Mouse (Mus musculus) macrophage (primary cell): Measurements from ENCODE around the gene Tpi1. TPM values are rescaled to one million over a fixed set of nuclear protein-coding genes. Genes with fewer than 3 reads are reported as not detected.
"Not testable (repeated sequence)": the region's sequence is repeated elsewhere in the genome, so short reads cannot be mapped to it uniquely, and the experiment has no call there.

Experiments
- H3K27ac ChIP-seq: fragments of 350-480 bp; formaldehyde crosslinking; 2 replicates; pipeline ENCODE4 v1.9.0; 2021
- H3K36me3 ChIP-seq: fragments of 350-480 bp; formaldehyde crosslinking; 2 replicates; pipeline ENCODE4 v1.9.0; 2021; ENCODE audit errors: inconsistent target
- H3K4me3 ChIP-seq: fragments of 350-480 bp; formaldehyde crosslinking; 2 replicates; pipeline ENCODE4 v1.9.0; 2021; ENCODE audit errors: inconsistent target
- H3K79me2 ChIP-seq: fragments of 350-480 bp; formaldehyde crosslinking; 2 replicates; pipeline ENCODE4 v1.9.0; 2021; ENCODE audit errors: inconsistent target
- WGBS: methylation state at CpG from one replicate; pipeline ENCODE4 v1.1.7; 2026; ENCODE audit warnings: inconsistent platforms; ENCODE audit not compliant: missing documents; 5-methylcytosine and 5-hydroxymethylcytosine counted together
- polyA plus RNA-seq: library from polyadenylated mRNA; stranded (reverse); fragments of 250-400 nt; gene quantifications from 3 replicates; pipeline ENCODE4 v1.2.4, GENCODE M21; 2018; ENCODE audit warnings: inconsistent platforms

Gene Tpi1
- polyA plus RNA-seq, 1 experiment from 2014 or later, result 195 TPM

DNA sequence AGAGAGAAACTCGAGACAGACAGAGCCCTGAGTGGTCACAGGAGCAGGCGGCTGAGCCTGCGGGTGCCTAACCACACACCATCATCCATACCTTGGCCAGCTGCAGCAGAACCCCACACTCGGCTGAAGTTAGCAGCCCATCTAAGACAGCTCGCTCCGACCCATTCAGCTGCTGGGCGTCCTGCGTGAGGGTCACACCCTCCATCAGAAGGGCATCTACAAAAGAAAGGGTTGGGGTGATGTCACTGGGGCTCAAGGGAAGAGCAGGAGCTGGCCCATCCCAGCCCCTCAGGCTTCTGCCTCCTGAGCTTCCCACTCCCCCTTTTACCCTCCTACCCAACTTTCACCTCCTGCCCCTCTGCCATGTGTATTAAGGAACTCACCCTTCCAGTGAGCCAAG, 36.4 kb upstream of the Tpi1 start:
- no peaks in the 10 kb centered on the region for H3K79me2 ChIP-seq
- WGBS, result 96% methylated on average over 8 of the region's 8 CpGs
- no peak overlapping the region for H3K27ac ChIP-seq
- no peak overlapping the region for H3K4me3 ChIP-seq
- H3K36me3 ChIP-seq, result no peaks in the 10 kb centered on the region

- Histone ChIP-seq H3K4me3 (no peak overlapping the region), H3K79me2 (no peaks in the 10 kb centered on the region), H3K27ac (no peak overlapping the region), H3K36me3 (peaks cover 5% of the 10 kb centered on the region; the same call in 1 of the 2 replicates)
- 20% methylated on average over 9 of the region's 9 CpGs for WGBS
Measured at GRCm38 (mm10) chr6:124847305-124847704, 33.2 kb upstream of the Tpi1 start.

- H3K79me2 ChIP-seq, result no peaks in the 10 kb centered on the region
- H3K27ac ChIP-seq, result no peak within 1 kb of the TSS
- 45% methylated on average over 12 of the region's 15 CpGs for WGBS
- H3K4me3 ChIP-seq, result no peak within 1 kb of the TSS
- H3K36me3 ChIP-seq, result peaks cover 5% of the 10 kb centered on the region; the same call in 1 of the 2 replicates
Measured at GRCm38 (mm10) chr6:124840241-124841167, 26.4 kb upstream of the Tpi1 start, which contains the start of gene Gnb3. Gene Gnb3 (minus strand): TSS chr6:124840275.

GRCm38 (mm10) chr6:124839805-124840204, 25.7 kb upstream of the Tpi1 start:
- 49% methylated on average over 6 of the region's 8 CpGs for WGBS
- H3K27ac ChIP-seq, result no peak overlapping the region
- no peaks in the 10 kb centered on the region; the same call in 1 of the 2 replicates for H3K36me3 ChIP-seq
- H3K4me3 ChIP-seq, result no peak overlapping the region
- H3K79me2 ChIP-seq, result no peaks in the 10 kb centered on the region

- Histone ChIP-seq H3K4me3 (no peak overlapping the region), H3K27ac (no peak overlapping the region), H3K79me2 (peaks cover 15% of the 10 kb centered on the region), H3K36me3 (no peaks in the 10 kb centered on the region)
- WGBS, result 91% methylated on average over 7 of the region's 7 CpGs
Measured at GRCm38 (mm10) chr6:124836411-124836810, 22.3 kb upstream of the Tpi1 start.

DNA sequence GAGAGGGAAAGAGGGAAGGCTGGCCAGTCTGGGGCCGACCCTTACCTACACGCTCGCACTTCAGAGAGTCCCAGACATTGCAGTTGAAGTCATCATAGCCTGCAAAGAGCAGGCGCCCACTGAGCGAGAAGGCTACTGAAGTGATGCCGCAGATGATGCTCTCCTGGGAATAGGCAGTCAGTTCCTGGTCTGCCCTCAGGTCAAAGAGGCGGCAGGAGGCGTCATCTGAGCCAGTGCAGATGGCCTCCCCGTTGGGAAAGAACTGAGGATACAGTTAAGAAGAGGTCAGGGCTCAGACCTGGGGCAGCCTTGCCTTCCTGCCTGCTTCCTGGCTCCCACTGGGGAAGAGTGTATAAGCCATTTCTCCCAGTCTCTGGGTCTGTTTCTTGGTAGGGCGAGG, 21.4 kb upstream of the Tpi1 start:
- Histone ChIP-seq H3K4me3 (no peak overlapping the region), H3K27ac (peak overlapping the region; percentile 96), H3K79me2 (peaks cover 24% of the 10 kb centered on the region), H3K36me3 (no peaks in the 10 kb centered on the region)
- 94% methylated on average over 10 of the region's 10 CpGs for WGBS

- Histone ChIP-seq H3K36me3 (no peaks in the 10 kb centered on the region), H3K4me3 (no peak overlapping the region), H3K27ac (peak overlapping the region; percentile 96), H3K79me2 (peaks cover 29% of the 10 kb centered on the region)
- 18% methylated on average over 4 of the region's 6 CpGs for WGBS
Measured at GRCm38 (mm10) chr6:124834512-124835081, 20.5 kb upstream of the Tpi1 start.

DNA sequence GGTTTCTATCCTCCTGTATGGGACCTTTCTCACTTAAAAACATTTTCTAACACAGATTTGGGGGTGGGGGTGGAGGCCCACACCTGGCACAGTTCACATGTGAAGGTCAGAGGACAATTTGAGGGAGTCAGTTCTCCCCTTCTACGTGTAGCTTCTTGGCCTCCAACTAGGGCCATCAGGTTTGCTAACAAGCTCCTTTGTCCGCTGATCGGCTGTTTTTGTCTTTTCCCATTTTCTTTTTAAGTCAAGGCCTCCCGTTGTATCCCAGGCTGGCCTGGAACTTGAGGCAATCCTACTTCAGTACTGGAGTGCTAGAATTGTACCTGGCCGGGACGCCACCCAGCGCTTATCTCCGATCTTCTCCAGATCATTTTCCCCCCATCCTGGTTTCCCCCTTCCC, 17.6 kb upstream of the Tpi1 start:
- no peak overlapping the region for H3K4me3 ChIP-seq

GRCm38 (mm10) chr6:124831199-124831598, 17.1 kb upstream of the Tpi1 start:
- not testable (repeated sequence) for H3K36me3 ChIP-seq
- 94% methylated on average over 4 of the region's 4 CpGs for WGBS
- Histone ChIP-seq H3K27ac (0 out of 2 replicates have a peak overlapping the region, but pooled peaks have one; percentile 87), H3K4me3 (peak overlapping the region; percentile 97), H3K79me2 (peaks cover 53% of the 10 kb centered on the region)

More for the DNA sequence above, 17.6 kb upstream of the Tpi1 start:
- Histone ChIP-seq H3K27ac (no peak overlapping the region), H3K36me3 (peaks cover 2% of the 10 kb centered on the region; the same call in 1 of the 2 replicates), H3K79me2 (peaks cover 48% of the 10 kb centered on the region)
- 96% methylated on average over 8 of the region's 8 CpGs for WGBS

DNA sequence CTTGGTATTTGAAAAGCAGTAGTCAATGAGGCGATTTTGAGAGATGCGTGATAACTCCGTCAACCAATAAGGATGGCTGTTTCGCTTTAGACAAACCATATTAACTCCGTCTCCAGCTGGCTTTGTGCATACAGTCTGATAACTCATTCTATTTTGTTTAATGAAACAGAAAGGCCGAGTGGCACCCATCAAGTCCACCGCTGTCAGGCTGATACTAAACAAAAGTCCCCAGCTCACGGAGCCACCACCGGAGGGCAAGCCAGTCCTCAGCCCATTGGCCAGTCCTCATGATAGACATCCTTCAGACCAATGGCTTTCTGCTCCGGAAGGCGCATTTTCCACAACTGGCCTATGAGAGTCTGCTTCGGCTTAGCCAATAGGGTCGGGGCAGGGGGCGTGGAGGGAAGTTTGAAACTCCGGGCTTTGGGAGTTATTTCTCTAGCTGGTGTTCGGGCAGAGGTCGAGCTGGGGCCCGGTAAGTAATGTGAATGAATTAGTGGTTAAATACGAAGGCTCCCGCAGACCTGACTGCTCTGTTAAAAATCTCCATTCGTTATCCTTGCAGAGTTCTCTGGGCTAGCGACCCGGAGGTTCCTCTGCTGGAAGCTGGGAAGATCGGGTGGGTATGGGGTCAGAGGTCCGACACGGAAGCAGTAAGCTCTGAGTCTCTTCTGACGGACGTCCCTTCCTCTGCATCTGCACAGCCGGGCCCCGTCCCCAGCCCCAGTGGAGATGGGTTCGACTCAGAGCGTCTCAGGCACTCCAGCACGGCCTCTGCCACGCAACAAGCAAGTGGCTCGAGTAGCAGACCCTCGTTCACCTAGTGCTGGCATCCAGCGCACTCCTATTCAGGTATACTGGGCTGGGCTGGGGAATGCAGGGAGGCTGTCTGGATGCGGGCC, 16.0 kb upstream of the Tpi1 start:
- H3K4me3 ChIP-seq, result peak overlapping the region; percentile 97
- peaks cover 61% of the 10 kb centered on the region for H3K79me2 ChIP-seq
- WGBS, result under 1% methylated on average over 38 of the region's 38 CpGs
- H3K36me3 ChIP-seq, result peaks cover 18% of the 10 kb centered on the region
- H3K27ac ChIP-seq, result peak overlapping the region; percentile 87

- under 1% methylated on average over 55 of the region's 55 CpGs for WGBS
Measured at GRCm38 (mm10) chr6:124828868-124829798, 15.0 kb upstream of the Tpi1 start, which contains the start of the genes Usp5 and Cdca3. Gene Usp5 (minus strand): TSS chr6:124829484. Gene Cdca3 (plus strand): TSS chr6:124829547.

DNA sequence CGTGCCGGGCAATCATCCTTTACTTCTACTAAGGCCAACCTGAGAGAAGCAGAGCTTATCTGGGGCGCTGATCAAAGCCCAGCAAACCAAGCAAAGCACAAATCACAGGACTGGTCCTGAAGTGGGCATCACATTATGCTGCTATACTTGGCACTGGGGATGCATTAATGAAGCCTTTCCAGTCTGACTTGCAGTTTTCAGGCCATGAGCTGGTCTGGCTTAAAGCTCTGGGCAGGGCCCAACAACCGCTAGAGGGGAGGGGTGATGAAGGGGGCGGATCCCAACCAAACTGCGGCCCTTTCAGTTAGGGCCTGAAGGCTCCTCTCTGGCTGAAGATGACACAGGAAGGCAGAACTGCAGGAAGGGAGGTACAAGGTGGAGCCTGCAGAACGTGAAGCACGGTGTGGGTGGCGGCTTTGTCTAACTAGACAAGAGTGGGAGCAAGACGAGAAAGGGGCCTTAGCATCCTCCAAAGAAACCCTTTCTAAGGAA, 14.1 kb upstream of the Tpi1 start:
- 21% methylated on average over 10 of the region's 10 CpGs for WGBS
- H3K36me3 ChIP-seq, result peaks cover 37% of the 10 kb centered on the region

More at GRCm38 (mm10) chr6:124828868-124829798, 15.0 kb upstream of the Tpi1 start, which contains the start of the genes Usp5 and Cdca3:
- Histone ChIP-seq H3K4me3 (peak within 1 kb of the TSS; percentile 97), H3K27ac (peak within 1 kb of the TSS; percentile 87), H3K36me3 (peaks cover 27% of the 10 kb centered on the region), H3K79me2 (peaks cover 61% of the 10 kb centered on the region)

DNA sequence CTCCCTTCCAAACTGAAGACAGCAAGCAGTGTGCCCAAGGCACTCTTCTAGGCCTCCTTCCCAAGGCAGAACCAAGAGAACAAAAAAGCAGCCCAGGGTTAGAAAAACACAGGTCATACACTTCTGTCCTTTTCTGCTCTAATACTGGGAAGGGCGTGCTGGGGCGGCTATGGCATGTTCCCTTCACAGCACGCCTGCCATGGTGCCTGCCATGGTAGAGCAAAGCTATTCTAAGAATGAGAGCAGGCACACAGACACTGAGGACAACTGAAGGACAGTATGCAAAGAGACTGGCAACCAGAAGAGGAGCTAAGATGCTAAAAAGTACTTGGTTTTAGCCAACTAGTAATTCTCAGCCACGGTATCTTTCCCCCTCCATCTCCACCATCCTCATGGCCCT, 8.0 kb upstream of the Tpi1 start:
- peaks cover 80% of the 10 kb centered on the region for H3K36me3 ChIP-seq
- no peak overlapping the region for H3K4me3 ChIP-seq
- WGBS, result 98% methylated on average over 4 of the region's 4 CpGs
- H3K27ac ChIP-seq, result no peak overlapping the region
- H3K79me2 ChIP-seq, result peaks cover 17% of the 10 kb centered on the region

More for the DNA sequence above, 14.1 kb upstream of the Tpi1 start:
- H3K27ac ChIP-seq, result peak overlapping the region; percentile 87
- peaks cover 61% of the 10 kb centered on the region for H3K79me2 ChIP-seq
- H3K4me3 ChIP-seq, result peak overlapping the region; percentile 97
